Mouse (Mus musculus): ENCODE data around the gene Spats2l. TPM values are rescaled to one million over a fixed set of nuclear protein-coding genes. Genes with fewer than 3 reads are reported as not detected.

Spats2l gene
- 41.6 and 51.5 TPM in 2 replicates for polyA plus RNA-seq (2014; fragmentation: Nextera tagmentation; extraction: Ambion mirVana)

DNA sequence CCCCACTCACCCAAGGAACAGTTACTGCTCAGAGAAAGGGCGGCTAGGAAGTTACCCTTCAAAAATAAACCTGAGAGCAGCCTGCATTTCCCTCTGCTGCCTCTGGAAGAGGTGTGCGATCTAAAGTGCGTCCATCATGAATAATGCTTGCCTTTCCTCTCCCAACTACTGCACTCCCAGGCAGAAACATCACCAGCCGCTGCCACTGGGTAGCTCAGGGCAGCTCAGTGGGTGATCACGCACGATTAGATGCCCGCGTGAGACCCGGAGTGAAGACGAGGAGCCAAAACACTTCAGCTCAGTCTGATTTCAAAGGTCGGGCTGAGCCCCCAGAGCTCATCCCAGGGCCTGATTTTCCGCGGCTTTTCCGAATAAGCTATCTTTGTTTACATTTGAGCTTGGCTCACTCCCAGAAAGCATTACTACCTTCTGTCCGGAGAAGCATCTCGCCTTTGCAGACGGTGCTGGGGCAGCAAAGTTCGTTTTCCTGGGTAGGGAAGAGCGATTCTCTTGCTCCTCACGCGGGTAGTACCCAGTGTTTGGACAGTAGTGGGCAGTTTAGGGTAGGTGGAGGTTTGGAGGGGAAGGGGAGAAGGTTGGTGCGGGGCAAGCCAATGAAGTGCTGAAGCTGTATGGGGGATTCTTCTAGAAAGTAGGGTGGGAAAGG is at the start of gene Spats2l:
Spats2l (plus strand) TSS at position 162 of the 667 bp plus-strand sequence.
- H3K9ac ChIP-seq (ENCODE audit: low read depth, low read length): peak within 1 kb of the TSS; percentile 90
- peak within 1 kb of the TSS; percentile 70 for H3K4me3 ChIP-seq (ENCODE audit: low read depth, low read length)
- H3K27me3 ChIP-seq (ENCODE audit: control insufficient read depth, insufficient read depth, low read length): no peaks in the 10 kb centered on the region
- H3K27ac ChIP-seq (ENCODE audit: low read depth, low read length): peak within 1 kb of the TSS; percentile 91
- WGBS (ENCODE audit: insufficient replicate concordance): under 1% methylated on average over 22 of the region's 22 CpGs
- peak; percentile 66 for ATAC-seq (replicated peaks; ENCODE audit: insufficient number of reproducible peaks, low FRiP score, low TSS enrichment)
- peak within 1 kb of the TSS; percentile 69 for H3K4me2 ChIP-seq
- no peaks in the 10 kb centered on the region for H3K9me3 ChIP-seq (replicated peaks; ENCODE audit: control insufficient read depth, low read length)
- H3K36me3 ChIP-seq (ENCODE audit: control insufficient read depth, insufficient read depth, low read length): no peaks in the 10 kb centered on the region
- no peaks in the 10 kb centered on the region for H3K4me1 ChIP-seq (ENCODE audit: control insufficient read depth, insufficient read depth, low read length)

GRCm38 (mm10) chr1:57725268-57725667 is 48.7 kb upstream of the Spats2l start:
- Histone ChIP-seq H3K27ac (ENCODE audit: low read depth, low read length) (no peak overlapping the region), H3K27me3 (ENCODE audit: control insufficient read depth, insufficient read depth, low read length) (no peaks in the 10 kb centered on the region), H3K4me1 (ENCODE audit: control insufficient read depth, insufficient read depth, low read length) (no peaks in the 10 kb centered on the region), H3K4me3 (ENCODE audit: low read depth, low read length) (no peak overlapping the region), H3K36me3 (ENCODE audit: control insufficient read depth, insufficient read depth, low read length) (no peaks in the 10 kb centered on the region), H3K9ac (ENCODE audit: low read depth, low read length) (no peak overlapping the region), H3K9me3 (replicated peaks; ENCODE audit: control insufficient read depth, low read length) (no peaks in the 10 kb centered on the region), H3K4me2 (no peak overlapping the region)
- WGBS (ENCODE audit: insufficient replicate concordance): 82% methylated on average over 5 of the region's 5 CpGs
- ATAC-seq (replicated peaks; ENCODE audit: insufficient number of reproducible peaks, low FRiP score, low TSS enrichment): no peak

GRCm38 (mm10) chr1:57735877-57736276 is 38.1 kb upstream of the Spats2l start:
- ATAC-seq (replicated peaks; ENCODE audit: insufficient number of reproducible peaks, low FRiP score, low TSS enrichment): no peak
- Histone ChIP-seq H3K4me3 (ENCODE audit: low read depth, low read length) (no peak overlapping the region), H3K27me3 (ENCODE audit: control insufficient read depth, insufficient read depth, low read length) (no peaks in the 10 kb centered on the region), H3K4me2 (no peak overlapping the region), H3K27ac (ENCODE audit: low read depth, low read length) (no peak overlapping the region), H3K9me3 (replicated peaks; ENCODE audit: control insufficient read depth, low read length) (no peaks in the 10 kb centered on the region), H3K9ac (ENCODE audit: low read depth, low read length) (no peak overlapping the region), H3K4me1 (ENCODE audit: control insufficient read depth, insufficient read depth, low read length) (peaks cover 4% of the 10 kb centered on the region; the same call in 1 of the 2 replicates), H3K36me3 (ENCODE audit: control insufficient read depth, insufficient read depth, low read length) (no peaks in the 10 kb centered on the region)
- 25% methylated on average over 4 of the region's 4 CpGs for WGBS (ENCODE audit: insufficient replicate concordance)

GRCm38 (mm10) chr1:57741740-57742139 is 32.2 kb upstream of the Spats2l start:
- Histone ChIP-seq H3K27ac (ENCODE audit: low read depth, low read length) (no peak overlapping the region), H3K36me3 (ENCODE audit: control insufficient read depth, insufficient read depth, low read length) (no peaks in the 10 kb centered on the region), H3K27me3 (ENCODE audit: control insufficient read depth, insufficient read depth, low read length) (no peaks in the 10 kb centered on the region), H3K9ac (ENCODE audit: low read depth, low read length) (no peak overlapping the region), H3K4me3 (ENCODE audit: low read depth, low read length) (no peak overlapping the region), H3K4me1 (ENCODE audit: control insufficient read depth, insufficient read depth, low read length) (no peaks in the 10 kb centered on the region), H3K9me3 (replicated peaks; ENCODE audit: control insufficient read depth, low read length) (no peaks in the 10 kb centered on the region), H3K4me2 (no peak overlapping the region)
- ATAC-seq (replicated peaks; ENCODE audit: insufficient number of reproducible peaks, low FRiP score, low TSS enrichment): no peak
- WGBS (ENCODE audit: insufficient replicate concordance): 82% methylated on average over 8 of the region's 8 CpGs

DNA sequence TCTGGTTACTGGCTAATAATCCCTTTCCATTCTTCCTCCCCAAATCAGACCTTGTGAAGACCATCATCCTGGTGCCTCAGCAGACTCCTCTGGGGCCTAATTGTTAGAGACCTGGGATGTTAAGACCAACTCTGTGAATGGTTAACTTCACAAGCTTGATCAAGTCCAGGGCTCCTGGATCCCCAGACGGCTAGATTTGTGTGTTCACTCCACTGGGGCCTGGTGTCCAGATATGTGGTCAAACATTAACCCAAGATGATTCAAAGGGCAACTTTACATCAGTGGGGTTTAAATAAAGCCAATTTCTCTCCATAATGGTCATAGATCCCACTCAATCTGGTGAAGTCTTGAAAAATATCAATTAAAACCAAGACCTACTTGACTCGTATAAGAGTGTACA is 31.7 kb upstream of the Spats2l start:
- ATAC-seq (replicated peaks; ENCODE audit: insufficient number of reproducible peaks, low FRiP score, low TSS enrichment): no peak
- H3K9ac ChIP-seq (ENCODE audit: low read depth, low read length): no peak overlapping the region
- no peaks in the 10 kb centered on the region for H3K36me3 ChIP-seq (ENCODE audit: control insufficient read depth, insufficient read depth, low read length)
- H3K4me1 ChIP-seq (ENCODE audit: control insufficient read depth, insufficient read depth, low read length): no peaks in the 10 kb centered on the region
- no peak overlapping the region for H3K27ac ChIP-seq (ENCODE audit: low read depth, low read length)
- H3K27me3 ChIP-seq (ENCODE audit: control insufficient read depth, insufficient read depth, low read length): no peaks in the 10 kb centered on the region
- 70% methylated on average over 2 of the region's 2 CpGs for WGBS (ENCODE audit: insufficient replicate concordance)
- H3K9me3 ChIP-seq (replicated peaks; ENCODE audit: control insufficient read depth, low read length): no peaks in the 10 kb centered on the region
- no peak overlapping the region for H3K4me3 ChIP-seq (ENCODE audit: low read depth, low read length)
- no peak overlapping the region for H3K4me2 ChIP-seq

DNA sequence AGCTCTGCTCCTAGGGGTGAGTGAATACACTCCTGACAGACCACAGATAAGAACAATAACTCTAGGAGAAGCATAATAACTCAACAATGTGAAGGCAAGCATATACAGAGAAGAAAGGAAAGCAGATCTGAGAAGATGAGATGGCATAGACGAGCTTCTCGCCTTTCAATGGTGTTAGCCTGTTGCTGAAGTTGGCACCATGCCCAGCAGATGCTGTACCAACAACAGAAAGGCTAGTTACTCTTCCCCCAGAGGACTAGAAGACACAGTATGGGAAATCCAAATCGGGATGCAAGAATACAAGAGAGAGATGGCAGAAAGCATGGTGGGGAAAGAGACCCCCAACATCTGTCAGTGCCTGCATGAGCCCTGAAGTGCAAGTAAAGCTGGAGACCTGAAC is 22.2 kb upstream of the Spats2l start:
- 0 out of 2 replicates have a peak, but pooled peaks cover 3% of the 10 kb centered on the region for H3K4me1 ChIP-seq (ENCODE audit: control insufficient read depth, insufficient read depth, low read length)

GRCm38 (mm10) chr1:57766396-57766795 is 7.6 kb upstream of the Spats2l start:
- no peak for ATAC-seq (replicated peaks; ENCODE audit: insufficient number of reproducible peaks, low FRiP score, low TSS enrichment)
- H3K4me2 ChIP-seq: no peak overlapping the region
- H3K9ac ChIP-seq (ENCODE audit: low read depth, low read length): no peak overlapping the region
- H3K27me3 ChIP-seq (ENCODE audit: control insufficient read depth, insufficient read depth, low read length): no peaks in the 10 kb centered on the region
- H3K9me3 ChIP-seq (replicated peaks; ENCODE audit: control insufficient read depth, low read length): no peaks in the 10 kb centered on the region
- H3K27ac ChIP-seq (ENCODE audit: low read depth, low read length): no peak overlapping the region
- H3K36me3 ChIP-seq (ENCODE audit: control insufficient read depth, insufficient read depth, low read length): no peaks in the 10 kb centered on the region
- no peaks in the 10 kb centered on the region for H3K4me1 ChIP-seq (ENCODE audit: control insufficient read depth, insufficient read depth, low read length)
- 83% methylated on average over 7 of the region's 7 CpGs for WGBS (ENCODE audit: insufficient replicate concordance)
- no peak overlapping the region for H3K4me3 ChIP-seq (ENCODE audit: low read depth, low read length)

More for the DNA sequence above, 22.2 kb upstream of the Spats2l start:
- H3K4me3 ChIP-seq (ENCODE audit: low read depth, low read length): no peak overlapping the region
- no peak overlapping the region for H3K27ac ChIP-seq (ENCODE audit: low read depth, low read length)
- no peaks in the 10 kb centered on the region for H3K27me3 ChIP-seq (ENCODE audit: control insufficient read depth, insufficient read depth, low read length)
- no peak overlapping the region for H3K9ac ChIP-seq (ENCODE audit: low read depth, low read length)
- no peak overlapping the region for H3K4me2 ChIP-seq
- 55% methylated on average over 3 of the region's 3 CpGs for WGBS (ENCODE audit: insufficient replicate concordance)
- no peak for ATAC-seq (replicated peaks; ENCODE audit: insufficient number of reproducible peaks, low FRiP score, low TSS enrichment)
- no peaks in the 10 kb centered on the region for H3K36me3 ChIP-seq (ENCODE audit: control insufficient read depth, insufficient read depth, low read length)
- no peaks in the 10 kb centered on the region for H3K9me3 ChIP-seq (replicated peaks; ENCODE audit: control insufficient read depth, low read length)

DNA sequence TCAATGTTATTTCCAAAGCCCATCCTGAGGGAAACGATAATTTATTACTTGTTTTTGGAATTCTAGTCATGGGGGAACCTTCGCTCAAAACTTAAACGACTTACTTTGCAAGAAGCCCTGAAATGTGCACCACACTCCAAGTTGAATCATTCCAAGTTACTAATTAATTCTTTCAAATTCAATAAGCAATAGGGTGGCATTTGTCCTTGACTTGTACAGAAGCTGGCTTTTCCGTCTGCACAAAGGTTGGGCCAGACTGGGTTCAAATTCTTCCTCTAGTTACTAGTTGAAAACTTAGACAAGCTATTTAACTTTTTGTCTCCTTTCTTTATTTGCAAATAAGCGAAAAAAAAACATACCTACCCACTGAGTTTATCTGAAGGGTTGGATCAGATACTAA is 636 bp upstream of the Spats2l start:
- ATAC-seq (replicated peaks; ENCODE audit: insufficient number of reproducible peaks, low FRiP score, low TSS enrichment): no peak
- H3K4me1 ChIP-seq (ENCODE audit: control insufficient read depth, insufficient read depth, low read length): no peaks in the 10 kb centered on the region
- no peaks in the 10 kb centered on the region for H3K9me3 ChIP-seq (replicated peaks; ENCODE audit: control insufficient read depth, low read length)
- H3K4me3 ChIP-seq (ENCODE audit: low read depth, low read length): no peak overlapping the region
- H3K36me3 ChIP-seq (ENCODE audit: control insufficient read depth, insufficient read depth, low read length): no peaks in the 10 kb centered on the region
- no peaks in the 10 kb centered on the region for H3K27me3 ChIP-seq (ENCODE audit: control insufficient read depth, insufficient read depth, low read length)
- no peak overlapping the region for H3K4me2 ChIP-seq
- 83% methylated on average over 5 of the region's 5 CpGs for WGBS (ENCODE audit: insufficient replicate concordance)
- no peak overlapping the region for H3K9ac ChIP-seq (ENCODE audit: low read depth, low read length)
- H3K27ac ChIP-seq (ENCODE audit: low read depth, low read length): no peak overlapping the region

Measured in heart, embryonic 11.5 days (tissue).